Mouse (Mus musculus) ES-E14 (cell line): ENCODE results near the gene Bri3bp. TPM values are rescaled to one million over a fixed set of nuclear protein-coding genes. Genes with fewer than 3 reads are reported as not detected.
A peak's percentile ranks its signal among the peaks of the same experiment; 100 is the strongest.

ENCODE experiments used
- DNase-seq: peaks from one replicate; pipeline ENCODE4 v3.0.0-alpha.2; 2013; ENCODE audit warnings: low read depth, low spot score
- H3K27ac ChIP-seq: 2 replicates; pipeline ENCODE4 v1.5.1; 2012; ENCODE audit warnings: low read depth, mild to moderate bottlenecking, low read length, moderate library complexity, mixed read lengths; ENCODE audit not compliant: poor library complexity, insufficient read depth, severe bottlenecking
- H3K36me3 ChIP-seq: 2 replicates; pipeline ENCODE4 v1.6.1; 2012; ENCODE audit warnings: mild to moderate bottlenecking, low read length, moderate library complexity, mixed read lengths; ENCODE audit not compliant: control insufficient read depth, poor library complexity, insufficient read depth, severe bottlenecking
- H3K4me1 ChIP-seq, 2 experiments: fragments of 150-350 bp in 1 of 2; sonication (generic) in 1 of 2; 2 replicates each; pipeline ENCODE4 v1.6.1; 2012; ENCODE audit warnings: low read length in 2 of 2, mild to moderate bottlenecking in 1 of 2, mixed read lengths in 1 of 2; ENCODE audit not compliant: control insufficient read depth in 2 of 2, insufficient read depth in 2 of 2, poor library complexity in 1 of 2
- H3K4me3 ChIP-seq, 2 experiments: fragments of 150-350 bp in 1 of 2; sonication (generic) in 1 of 2; 2 replicates each; pipeline ENCODE4 v1.5.1; 2012; ENCODE audit warnings: low read length in 2 of 2, low read depth in 1 of 2, mild to moderate bottlenecking in 1 of 2, mixed read lengths in 1 of 2; ENCODE audit not compliant: insufficient read depth in 1 of 2, poor library complexity in 1 of 2, severe bottlenecking in 1 of 2
- H3K9ac ChIP-seq: 2 replicates; pipeline ENCODE4 v1.6.1; 2012; ENCODE audit warnings: low read depth, mild to moderate bottlenecking, low read length, mixed read lengths; ENCODE audit not compliant: poor library complexity, insufficient read depth, severe bottlenecking
- H3K9me3 ChIP-seq: fragments of 150-350 bp; sonication (generic); 2 replicates; pipeline ENCODE4 v1.6.1; 2012; ENCODE audit warnings: low read depth, mild to moderate bottlenecking, low read length; ENCODE audit not compliant: control insufficient read depth, insufficient read depth
- CHD2 ChIP-seq: IDR thresholded peaks from 2 replicates; pipeline ENCODE4 v1.6.1; 2014; ENCODE audit warnings: mild to moderate bottlenecking, low read depth, low read length, inconsistent platforms
- HCFC1 ChIP-seq: IDR thresholded peaks from 2 replicates; pipeline ENCODE4 v1.6.1; 2012; ENCODE audit warnings: low read length, inconsistent platforms, borderline replicate concordance; ENCODE audit not compliant: insufficient read depth
- MAFK ChIP-seq: IDR thresholded peaks from 2 replicates; pipeline ENCODE4 v1.6.1; 2014; ENCODE audit warnings: mild to moderate bottlenecking, low read depth, low read length, inconsistent platforms; ENCODE audit not compliant: insufficient read depth
- ZC3H11A ChIP-seq: IDR thresholded peaks from 2 replicates; pipeline ENCODE4 v1.6.1; 2012; ENCODE audit warnings: low read depth, mild to moderate bottlenecking, inconsistent platforms, low read length, borderline replicate concordance
- ZNF384 ChIP-seq: IDR thresholded peaks from 2 replicates; pipeline ENCODE4 v1.6.1; 2012; ENCODE audit warnings: low read depth, low read length, inconsistent platforms
- in situ Hi-C, 2 experiments: fragments of 600-800 bp; cut with MboI; formaldehyde crosslinking; loops; one replicate each; pipeline ENCODE4 v1.15.1; 2025; ENCODE audit warnings: low sequenced_read_pairs in 2 of 2, inconsistent platforms in 1 of 2; ENCODE audit not compliant: unreplicated experiment in 2 of 2
- total RNA-seq: library from RNA; depleted of rRNA; stranded (reverse); fragments of 300-350 nt; gene quantifications from 2 replicates; pipeline ENCODE4 v1.2.3, GENCODE M21; 2012

The Bri3bp gene
- total RNA-seq, 1 experiment: 52.7 TPM

DNA sequence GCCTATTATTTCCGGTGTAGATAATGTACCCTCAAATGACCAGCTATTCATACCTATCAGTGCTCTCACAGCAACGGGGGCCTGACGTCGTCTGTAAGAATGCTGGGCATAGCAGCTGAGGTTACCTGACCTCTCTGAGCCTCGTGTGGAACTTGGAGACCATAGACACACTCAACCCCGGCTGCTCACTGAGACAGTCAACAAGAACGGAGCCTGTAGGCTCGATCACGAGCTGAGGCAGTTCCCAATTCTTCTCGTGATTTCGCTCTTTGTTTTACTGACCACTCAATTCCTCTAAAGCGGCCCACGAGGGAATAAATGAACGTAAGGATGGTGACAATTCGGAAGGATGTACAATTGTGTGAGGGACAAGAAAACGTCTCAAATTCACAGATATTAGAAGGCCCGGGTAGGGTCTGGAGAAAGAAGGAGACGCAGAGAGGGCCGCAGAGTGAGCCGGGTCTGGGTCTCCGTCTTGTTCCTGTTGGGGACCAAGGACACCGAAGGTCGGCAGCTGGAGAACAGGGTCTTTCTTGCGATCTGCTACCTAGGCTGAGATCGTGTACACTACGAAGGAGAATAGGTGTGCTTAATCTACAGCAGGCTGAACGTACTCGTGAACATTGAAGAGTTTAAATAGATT lies 36.3 kb upstream of the Bri3bp start:
- H3K4me1 ChIP-seq: peaks cover 0 to 19% of the 10 kb centered on the region in 2 experiments; a peak in 1 of 4 replicates
- peak; percentile 63 for DNase-seq
- H3K36me3 ChIP-seq: no peaks in the 10 kb centered on the region
- in situ Hi-C loops: no loop called here
- H3K9ac ChIP-seq: peak overlapping the region; percentile 70
- H3K27ac ChIP-seq: no peak overlapping the region
- no peak for TF ChIP-seq CHD2
- no peak for TF ChIP-seq HCFC1
- TF ChIP-seq MAFK: no peak
- TF ChIP-seq ZNF384: no peak
- TF ChIP-seq ZC3H11A: no peak
- no peaks in the 10 kb centered on the region for H3K9me3 ChIP-seq
- H3K4me3 ChIP-seq: peak overlapping the region; percentile 73 to 83

DNA sequence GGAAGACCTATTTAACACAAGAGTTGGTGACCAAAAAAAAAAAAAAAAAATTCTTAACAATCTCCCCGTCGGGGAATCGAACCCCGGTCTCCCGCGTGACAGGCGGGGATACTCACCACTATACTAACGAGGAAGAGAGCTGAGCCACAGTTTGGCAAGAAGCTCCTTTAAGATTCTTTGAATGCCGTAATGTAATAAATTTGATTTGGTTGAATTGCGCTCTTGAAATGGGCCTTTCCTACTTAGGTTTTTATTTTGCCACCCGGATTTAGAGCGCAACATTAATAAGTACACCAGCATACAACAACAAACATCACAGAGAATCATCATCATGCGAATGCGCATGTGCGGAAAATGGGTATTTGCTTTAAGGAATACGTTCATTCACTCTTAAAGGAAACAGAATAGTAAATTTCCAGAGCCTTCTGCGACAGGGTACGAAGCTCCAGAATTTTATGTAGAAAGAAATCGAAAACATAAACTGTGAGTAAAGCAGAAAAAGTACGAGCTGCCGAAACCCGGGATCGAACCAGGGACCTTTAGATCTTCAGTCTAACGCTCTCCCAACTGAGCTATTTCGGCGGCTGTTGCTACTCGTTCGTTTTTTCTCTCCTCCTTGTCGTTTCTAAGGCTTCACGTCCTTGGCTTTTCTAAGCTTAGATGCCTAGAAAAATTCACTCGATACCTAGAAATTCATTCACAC lies 35.7 kb upstream of the Bri3bp start:
- peak overlapping the region; percentile 73 to 83 for H3K4me3 ChIP-seq
- DNase-seq: peak; percentile 84
- H3K4me1 ChIP-seq: peaks cover 0 to 20% of the 10 kb centered on the region in 2 experiments; a peak in 1 of 4 replicates
- in situ Hi-C loops: no loop called here
- H3K27ac ChIP-seq: peak overlapping the region; percentile 16; the same call in 1 of the 2 replicates
- peak; percentile 56; the same call in 1 of the 2 replicates for TF ChIP-seq HCFC1
- TF ChIP-seq CHD2: no peak
- TF ChIP-seq MAFK: peak; percentile 93
- no peak for TF ChIP-seq ZC3H11A
- peak; percentile 98 for TF ChIP-seq ZNF384
- H3K36me3 ChIP-seq: no peaks in the 10 kb centered on the region
- no peaks in the 10 kb centered on the region for H3K9me3 ChIP-seq
- H3K9ac ChIP-seq: peak overlapping the region; percentile 70

DNA sequence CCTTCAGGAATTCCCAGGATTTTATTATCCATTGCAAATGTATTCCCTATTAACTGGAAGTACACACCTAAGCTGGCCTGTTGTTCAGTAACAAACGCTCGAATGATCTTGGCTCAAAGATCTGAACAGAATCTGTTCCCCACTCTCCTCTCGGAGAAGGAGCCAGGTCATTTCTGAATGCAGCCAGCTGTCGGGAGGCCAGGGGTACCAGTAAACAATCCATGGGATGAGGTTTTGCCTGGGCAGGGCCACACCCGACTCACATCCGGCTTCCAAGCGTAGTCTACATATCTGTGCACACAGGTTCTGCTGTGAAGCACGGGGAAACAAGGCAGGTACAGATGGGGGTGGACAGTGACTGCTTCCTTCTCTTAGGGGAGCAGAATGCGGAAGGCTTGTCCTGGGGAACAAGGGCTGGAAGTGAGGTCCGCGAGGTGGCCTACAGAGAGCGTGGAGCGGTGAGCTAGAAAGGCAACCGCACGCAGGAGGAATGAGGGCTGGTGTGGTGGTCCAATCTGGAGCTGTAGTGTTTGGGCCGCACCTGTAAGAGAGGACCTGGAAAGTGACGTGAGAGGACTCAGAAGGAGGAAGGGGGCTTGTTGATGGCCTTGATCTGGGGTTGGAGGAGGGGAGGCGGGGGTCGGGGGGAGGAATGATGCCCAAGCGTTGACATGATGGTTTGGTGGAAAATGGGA lies 34.9 kb upstream of the Bri3bp start:
- Histone ChIP-seq H3K9ac (peak overlapping the region; percentile 55), H3K4me3 (peak overlapping the region; percentile 50 to 83), H3K4me1 (peaks cover 0 to 18% of the 10 kb centered on the region in 2 experiments; a peak in 1 of 4 replicates), H3K36me3 (no peaks in the 10 kb centered on the region), H3K27ac (peak overlapping the region; percentile 16), H3K9me3 (no peaks in the 10 kb centered on the region)
- no peak for DNase-seq
- TF ChIP-seq ZC3H11A (no peak), HCFC1 (no peak), MAFK (no peak), ZNF384 (no peak), CHD2 (no peak)
- in situ Hi-C loops: no loop called here

DNA sequence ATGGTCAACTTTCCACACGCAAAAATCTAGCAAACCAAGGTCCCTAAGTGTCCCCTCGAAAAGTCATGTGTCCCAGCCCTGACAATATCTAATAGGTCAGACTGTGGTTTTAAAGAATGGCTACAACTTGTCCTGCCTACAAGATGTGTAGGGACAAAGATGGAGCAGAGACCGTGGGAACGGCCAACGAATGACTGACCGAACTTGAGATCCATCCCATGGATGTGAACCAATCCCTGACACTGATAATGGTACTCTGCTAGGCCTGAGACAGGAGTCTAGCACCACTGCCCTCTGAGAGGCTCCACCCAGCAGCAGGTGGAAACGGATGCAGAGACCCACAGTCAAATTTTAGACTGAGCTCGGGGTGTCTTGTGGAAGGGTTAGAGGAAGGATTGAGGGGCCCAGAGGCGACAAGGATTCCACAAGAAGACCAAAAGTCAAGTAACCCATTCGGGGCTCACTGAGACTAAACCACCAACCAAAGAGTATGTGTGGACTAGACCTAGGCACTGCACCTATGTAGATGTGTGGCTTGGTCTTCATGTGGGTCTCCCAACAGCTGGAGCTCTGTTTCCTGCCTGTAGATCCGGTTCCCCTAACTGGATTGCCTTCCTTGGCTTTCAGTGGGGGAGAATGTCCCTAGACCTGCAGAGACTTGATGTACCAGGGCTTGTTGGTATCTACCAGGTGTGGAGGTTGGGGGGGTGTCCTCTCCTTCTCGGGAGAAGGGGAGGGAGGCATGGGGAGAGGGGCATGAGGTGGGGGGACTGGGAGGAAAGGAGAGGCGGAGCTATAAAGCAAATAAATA lies 34.1 kb upstream of the Bri3bp start:
- Histone ChIP-seq H3K4me1 (peaks cover 0 to 18% of the 10 kb centered on the region in 2 experiments; a peak in 1 of 4 replicates), H3K4me3 (peak overlapping the region; percentile 50 to 83), H3K9ac (no peak overlapping the region), H3K27ac (no peak overlapping the region), H3K36me3 (no peaks in the 10 kb centered on the region), H3K9me3 (no peaks in the 10 kb centered on the region)
- in situ Hi-C loops: no loop called here
- TF ChIP-seq ZNF384 (no peak), HCFC1 (no peak), ZC3H11A (no peak), CHD2 (no peak), MAFK (no peak)
- no peak for DNase-seq
